Mouse (Mus musculus): ENCODE measurements around the gene Slc22a23.

Gene Slc22a23

GRCm38 (mm10) chr13:34133326-34134071, 211.5 kb downstream of the Slc22a23 start:
- DNase-seq (ENCODE audit: low spot score in 2 of 2), result peak in 1 of 2 experiments; percentile 18

- no peak for DNase-seq (ENCODE audit: low spot score in 2 of 2)
These were observed 212.1 kb downstream of the Slc22a23 start for GRCm38 (mm10) chr13:34132875-34133274.

- peak in 1 of 2 experiments; percentile 22 for DNase-seq (ENCODE audit: low spot score in 2 of 2)
These were observed 212.7 kb downstream of the Slc22a23 start for GRCm38 (mm10) chr13:34132299-34132698.

GRCm38 (mm10) chr13:34131708-34132060, 213.3 kb downstream of the Slc22a23 start:
- DNase-seq (ENCODE audit: low spot score in 2 of 2), result peak; percentile 71 to 75

- DNase-seq (ENCODE audit: low spot score in 2 of 2), result peak; percentile 64 to 69
These were observed 213.8 kb downstream of the Slc22a23 start for GRCm38 (mm10) chr13:34131011-34131707.

- peak; percentile 89 to 92 for DNase-seq (ENCODE audit: low spot score in 2 of 2)
These were observed 214.7 kb downstream of the Slc22a23 start, which contains the start of gene Tubb2b for GRCm38 (mm10) chr13:34130226-34130731. TSS of gene Tubb2b (minus strand) at chr13:34130466.

- peak; percentile 73 to 81 for DNase-seq (ENCODE audit: low spot score in 2 of 2)
These were observed 215.3 kb downstream of the Slc22a23 start for GRCm38 (mm10) chr13:34129485-34130225.
